Mouse (Mus musculus): ENCODE data around the gene Pde4d. TPM values are rescaled to one million over a fixed set of nuclear protein-coding genes. Genes with fewer than 3 reads are reported as not detected.

Pde4d gene
- polyA plus RNA-seq, 1 experiment from 2014 or later = 19.1 TPM

DNA sequence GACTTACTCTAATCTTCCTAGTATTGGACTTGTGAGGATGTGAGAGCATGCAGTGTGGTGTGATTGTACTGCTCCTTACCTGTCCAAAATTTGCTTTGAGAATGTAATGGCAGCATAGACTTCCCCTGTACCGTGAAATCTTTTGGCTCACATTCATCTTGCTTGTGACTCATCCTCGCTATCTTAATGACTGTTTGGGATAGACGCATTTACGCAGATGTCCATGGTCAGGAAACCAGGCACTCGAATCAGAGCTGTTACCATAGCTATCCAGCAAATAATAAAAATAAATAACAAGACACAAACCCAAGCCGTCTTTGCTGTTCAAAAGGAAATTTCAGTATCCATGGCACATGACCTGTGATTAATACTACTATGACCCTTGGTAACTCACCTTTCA lies 829.5 kb downstream of the Pde4d start:
- Histone ChIP-seq H3K36me3 (no peaks in the 10 kb centered on the region), H3K4me3 (replicated peaks) (no peak overlapping the region), H3K9ac (no peak overlapping the region), H3K4me2 (replicated peaks) (no peak overlapping the region), H3K27me3 (no peaks in the 10 kb centered on the region), H3K27ac (replicated peaks) (no peak overlapping the region), H3K9me3 (replicated peaks) (no peaks in the 10 kb centered on the region), H3K4me1 (peaks cover 8% of the 10 kb centered on the region)
- ATAC-seq (ENCODE audit: insufficient number of reproducible peaks, low FRiP score, low TSS enrichment, low read depth) = no peak
- 73% methylated on average over 6 of the region's 6 CpGs for WGBS

DNA sequence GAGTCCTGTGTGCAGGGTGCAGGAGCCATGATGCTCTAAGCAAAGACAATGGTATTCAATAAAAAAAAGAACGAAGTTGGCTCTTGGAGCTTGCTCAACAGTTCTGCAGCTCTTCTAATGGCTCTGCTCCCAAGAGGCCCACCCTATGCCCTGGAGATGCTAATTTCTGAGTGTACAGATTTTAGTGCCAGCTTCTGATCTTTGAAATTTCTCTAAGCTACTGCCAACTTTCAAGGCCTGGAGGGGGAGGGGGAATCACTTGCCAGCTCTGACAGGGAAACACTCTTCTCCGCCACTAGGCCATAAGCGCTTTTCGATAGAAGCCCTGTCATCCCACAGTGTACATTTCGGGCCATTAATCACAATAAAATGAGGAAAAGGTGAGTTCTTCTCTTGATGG lies 830.7 kb downstream of the Pde4d start:
- no peak overlapping the region for H3K27ac ChIP-seq (replicated peaks)
- no peak overlapping the region for H3K4me3 ChIP-seq (replicated peaks)
- no peaks in the 10 kb centered on the region for H3K27me3 ChIP-seq
- H3K4me1 ChIP-seq = peaks cover 8% of the 10 kb centered on the region
- ATAC-seq (ENCODE audit: insufficient number of reproducible peaks, low FRiP score, low TSS enrichment, low read depth) = no peak
- no peaks in the 10 kb centered on the region for H3K9me3 ChIP-seq (replicated peaks)
- H3K4me2 ChIP-seq (replicated peaks) = no peak overlapping the region
- WGBS = 84% methylated on average over 5 of the region's 5 CpGs
- H3K9ac ChIP-seq = no peak overlapping the region
- H3K36me3 ChIP-seq = no peaks in the 10 kb centered on the region

DNA sequence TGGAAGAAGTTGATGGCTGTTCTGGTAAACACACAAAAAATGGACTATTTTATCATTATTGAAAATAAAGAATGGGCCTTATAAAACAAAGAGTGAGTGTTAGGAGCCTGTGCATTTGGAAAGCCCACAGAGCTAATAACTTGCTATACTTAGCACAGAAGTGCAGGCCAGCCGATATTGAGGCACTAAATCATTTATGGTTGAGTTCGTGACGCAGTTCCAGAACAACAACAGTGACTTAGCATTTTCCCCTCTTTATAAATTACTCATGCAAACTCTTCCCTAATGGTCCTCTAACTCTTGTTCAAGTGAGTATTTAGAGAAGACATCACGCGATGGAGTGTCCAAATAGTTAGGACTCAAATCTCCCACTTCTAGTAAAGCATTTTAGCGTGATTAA lies 837.7 kb downstream of the Pde4d start:
- no peak for ATAC-seq (ENCODE audit: insufficient number of reproducible peaks, low FRiP score, low TSS enrichment, low read depth)
- Histone ChIP-seq H3K27me3 (no peaks in the 10 kb centered on the region), H3K9me3 (replicated peaks) (no peaks in the 10 kb centered on the region), H3K4me3 (replicated peaks) (no peak overlapping the region), H3K4me2 (replicated peaks) (no peak overlapping the region), H3K36me3 (no peaks in the 10 kb centered on the region), H3K4me1 (no peaks in the 10 kb centered on the region), H3K9ac (no peak overlapping the region), H3K27ac (replicated peaks) (no peak overlapping the region)
- WGBS = 94% methylated on average over 6 of the region's 6 CpGs

DNA sequence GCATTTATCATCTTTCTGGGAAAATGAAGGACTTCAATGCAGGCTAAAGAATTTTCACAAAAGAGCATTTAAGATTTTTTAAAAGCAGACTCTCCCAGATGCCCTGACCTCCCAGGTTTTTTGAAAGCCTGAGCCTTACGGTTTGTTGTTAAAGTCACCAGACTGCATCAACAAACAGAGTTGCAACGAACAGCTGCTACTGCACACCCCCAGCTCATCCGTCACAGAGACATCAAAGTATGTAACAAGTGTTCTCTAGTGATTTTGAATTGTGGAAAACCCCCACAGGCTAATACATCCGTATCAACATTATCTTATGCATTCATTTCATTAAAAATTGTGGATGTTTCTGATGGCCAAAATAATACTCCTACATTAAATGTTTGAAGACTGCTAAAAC lies 841.2 kb downstream of the Pde4d start:
- no peaks in the 10 kb centered on the region for H3K4me1 ChIP-seq
- H3K4me3 ChIP-seq (replicated peaks) = no peak overlapping the region
- no peak for ATAC-seq (ENCODE audit: insufficient number of reproducible peaks, low FRiP score, low TSS enrichment, low read depth)
- WGBS = 48% methylated on average over 4 of the region's 4 CpGs
- no peak overlapping the region for H3K27ac ChIP-seq (replicated peaks)
- H3K36me3 ChIP-seq = no peaks in the 10 kb centered on the region
- no peaks in the 10 kb centered on the region for H3K27me3 ChIP-seq
- H3K4me2 ChIP-seq (replicated peaks) = no peak overlapping the region
- H3K9me3 ChIP-seq (replicated peaks) = no peaks in the 10 kb centered on the region
- H3K9ac ChIP-seq = no peak overlapping the region

DNA sequence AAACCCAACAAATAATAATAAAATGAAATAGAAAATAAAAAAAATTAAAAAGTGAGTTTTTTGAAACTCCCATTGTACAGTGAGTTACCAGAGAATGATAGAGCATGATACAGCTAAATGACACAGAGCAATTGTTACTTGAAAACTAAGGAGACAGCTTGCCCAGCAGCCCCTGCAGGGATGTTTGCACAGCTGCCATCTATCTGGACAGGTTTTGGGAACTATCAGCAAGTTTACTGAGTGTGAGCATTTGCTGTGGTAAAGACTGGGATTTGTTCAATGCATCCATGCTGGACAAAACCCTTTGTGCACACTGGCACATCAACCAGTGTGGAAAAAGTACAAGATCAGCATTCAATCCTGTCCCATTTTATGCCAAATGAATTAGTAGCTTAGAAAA lies 843.3 kb downstream of the Pde4d start:
- no peaks in the 10 kb centered on the region for H3K36me3 ChIP-seq
- H3K27ac ChIP-seq (replicated peaks) = no peak overlapping the region
- H3K9ac ChIP-seq = no peak overlapping the region
- no peaks in the 10 kb centered on the region for H3K4me1 ChIP-seq
- H3K27me3 ChIP-seq = no peaks in the 10 kb centered on the region
- no peaks in the 10 kb centered on the region for H3K9me3 ChIP-seq (replicated peaks)
- no peak overlapping the region for H3K4me3 ChIP-seq (replicated peaks)
- H3K4me2 ChIP-seq (replicated peaks) = no peak overlapping the region
- no peak for ATAC-seq (ENCODE audit: insufficient number of reproducible peaks, low FRiP score, low TSS enrichment, low read depth)

DNA sequence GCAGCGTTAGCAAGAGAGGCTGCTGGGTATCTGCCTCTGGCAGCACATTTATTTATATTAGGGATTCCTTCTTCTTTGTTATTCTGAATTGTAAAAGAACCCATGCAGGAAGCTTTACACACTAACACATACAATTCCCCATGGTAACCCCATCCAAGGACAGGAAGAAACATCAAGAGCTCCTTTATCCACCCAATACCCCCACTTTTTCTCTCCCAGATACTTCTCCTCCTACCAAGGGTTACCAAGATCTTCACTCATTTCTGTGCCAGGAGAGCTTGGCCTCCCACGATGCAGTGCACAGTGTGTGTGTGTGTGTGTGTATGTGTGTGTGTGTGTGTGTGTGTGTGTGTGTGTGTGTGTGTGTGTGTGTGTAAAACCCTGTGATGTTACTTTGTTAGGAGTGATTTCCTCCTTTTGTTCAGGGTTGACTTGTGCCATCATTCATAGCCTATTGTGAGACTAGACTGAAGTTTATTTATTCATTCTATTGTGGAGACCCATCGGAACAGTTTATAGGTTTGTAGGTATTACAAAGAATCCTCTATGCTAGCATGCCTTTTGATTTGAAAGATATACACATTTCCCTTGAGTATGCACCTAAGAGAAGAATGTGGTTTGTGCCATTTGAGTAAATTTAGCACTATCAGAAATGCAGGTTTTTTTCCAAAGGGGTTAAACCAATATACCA lies 846.7 kb downstream of the Pde4d start:
- ATAC-seq (ENCODE audit: insufficient number of reproducible peaks, low FRiP score, low TSS enrichment, low read depth) = no peak
- 61% methylated on average over 3 of the region's 3 CpGs for WGBS

DNA sequence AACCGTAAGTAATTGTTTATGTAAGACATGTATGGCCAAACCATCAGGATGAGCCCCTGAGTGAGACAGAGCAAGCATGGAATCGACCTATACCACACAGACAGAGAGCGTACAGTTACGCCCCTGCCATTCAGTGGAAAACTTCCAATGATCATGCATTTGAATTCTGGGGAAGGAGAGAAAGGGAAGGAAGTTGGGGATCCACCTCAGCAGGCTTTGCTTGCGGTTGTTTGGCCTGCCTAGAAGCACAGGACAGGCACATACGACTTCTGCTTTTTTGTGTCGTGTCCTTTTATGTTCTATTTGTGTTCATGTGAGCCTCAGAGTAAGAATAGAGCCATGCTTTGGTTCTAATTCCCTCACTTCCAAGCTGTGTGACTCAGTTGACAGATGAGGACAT lies 849.1 kb downstream of the Pde4d start:
- no peak overlapping the region for H3K27ac ChIP-seq (replicated peaks)
- no peaks in the 10 kb centered on the region for H3K27me3 ChIP-seq
- no peak overlapping the region for H3K4me3 ChIP-seq (replicated peaks)
- 79% methylated on average over 7 of the region's 7 CpGs for WGBS
- no peaks in the 10 kb centered on the region for H3K36me3 ChIP-seq
- no peaks in the 10 kb centered on the region for H3K4me1 ChIP-seq
- no peak overlapping the region for H3K4me2 ChIP-seq (replicated peaks)
- ATAC-seq (ENCODE audit: insufficient number of reproducible peaks, low FRiP score, low TSS enrichment, low read depth) = no peak
- no peaks in the 10 kb centered on the region for H3K9me3 ChIP-seq (replicated peaks)
- no peak overlapping the region for H3K9ac ChIP-seq

More for the DNA sequence above, 846.7 kb downstream of the Pde4d start:
- Histone ChIP-seq H3K27me3 (no peaks in the 10 kb centered on the region), H3K36me3 (no peaks in the 10 kb centered on the region), H3K4me1 (no peaks in the 10 kb centered on the region), H3K4me3 (replicated peaks) (no peak overlapping the region), H3K27ac (replicated peaks) (no peak overlapping the region), H3K4me2 (replicated peaks) (no peak overlapping the region), H3K9ac (no peak overlapping the region), H3K9me3 (replicated peaks) (no peaks in the 10 kb centered on the region)

DNA sequence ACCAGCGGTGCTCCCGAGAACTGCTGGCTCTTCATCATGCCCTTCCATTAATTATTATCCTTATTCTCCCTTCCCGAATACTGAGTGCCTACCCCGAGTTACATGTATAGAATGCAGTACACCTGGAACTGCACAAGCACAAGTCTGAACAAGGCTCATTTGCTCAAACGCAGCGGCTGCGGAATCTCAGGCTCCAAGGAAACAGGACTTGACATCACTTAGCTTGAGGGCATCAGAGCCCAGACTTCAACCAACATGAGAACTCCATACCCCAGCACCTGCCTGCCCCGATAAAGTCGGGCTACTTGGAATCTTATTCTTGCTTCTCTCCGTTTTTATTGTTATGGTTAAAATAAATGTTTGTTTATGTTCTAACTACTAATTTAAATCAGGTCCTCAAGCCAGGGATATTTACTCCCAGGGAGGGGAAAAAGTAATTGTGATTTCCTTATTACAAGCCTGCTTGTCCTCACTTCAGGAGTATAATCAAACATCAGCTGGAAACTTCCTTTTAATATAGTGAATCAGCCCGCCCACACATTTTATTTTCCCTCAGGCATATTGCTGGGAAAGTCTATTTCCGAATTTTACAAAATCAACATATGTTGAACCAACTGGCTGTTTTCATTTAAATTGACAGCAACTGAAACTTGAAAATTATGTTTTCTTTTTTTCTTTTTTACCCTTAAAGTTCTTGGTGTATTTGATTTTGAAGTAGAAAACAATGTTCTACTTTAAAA lies 849.9 kb downstream of the Pde4d start:
- Histone ChIP-seq H3K27me3 (no peaks in the 10 kb centered on the region), H3K9me3 (replicated peaks) (no peaks in the 10 kb centered on the region), H3K4me1 (no peaks in the 10 kb centered on the region), H3K9ac (no peak overlapping the region), H3K4me2 (replicated peaks) (no peak overlapping the region), H3K4me3 (replicated peaks) (no peak overlapping the region), H3K36me3 (no peaks in the 10 kb centered on the region), H3K27ac (replicated peaks) (no peak overlapping the region)
- 52% methylated on average over 12 of the region's 12 CpGs for WGBS
- ATAC-seq (ENCODE audit: insufficient number of reproducible peaks, low FRiP score, low TSS enrichment, low read depth) = no peak

DNA sequence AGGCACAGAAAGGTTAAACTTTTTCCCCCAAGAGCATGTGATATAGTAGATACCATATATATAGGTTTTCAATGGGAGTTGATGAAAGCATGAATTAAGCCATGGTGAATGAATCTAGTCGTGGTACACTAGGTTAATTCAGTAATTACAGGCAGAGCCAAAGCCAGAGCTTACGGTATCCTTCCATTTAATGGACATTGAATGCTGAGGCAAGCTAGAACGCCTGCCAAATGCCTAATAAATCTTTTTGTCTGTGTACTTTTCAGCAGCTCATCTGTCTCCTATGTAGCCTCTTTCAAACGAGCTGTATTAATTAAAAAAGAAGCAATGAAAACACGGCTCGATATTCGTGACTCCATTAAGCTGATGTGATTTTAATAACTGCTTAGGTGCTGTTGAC lies 862.8 kb downstream of the Pde4d start:
- Histone ChIP-seq H3K27me3 (no peaks in the 10 kb centered on the region), H3K4me3 (replicated peaks) (no peak overlapping the region), H3K36me3 (no peaks in the 10 kb centered on the region), H3K27ac (replicated peaks) (no peak overlapping the region), H3K4me2 (replicated peaks) (no peak overlapping the region), H3K9ac (no peak overlapping the region), H3K4me1 (no peaks in the 10 kb centered on the region), H3K9me3 (replicated peaks) (no peaks in the 10 kb centered on the region)
- WGBS = 58% methylated on average over 7 of the region's 7 CpGs
- no peak for ATAC-seq (ENCODE audit: insufficient number of reproducible peaks, low FRiP score, low TSS enrichment, low read depth)

DNA sequence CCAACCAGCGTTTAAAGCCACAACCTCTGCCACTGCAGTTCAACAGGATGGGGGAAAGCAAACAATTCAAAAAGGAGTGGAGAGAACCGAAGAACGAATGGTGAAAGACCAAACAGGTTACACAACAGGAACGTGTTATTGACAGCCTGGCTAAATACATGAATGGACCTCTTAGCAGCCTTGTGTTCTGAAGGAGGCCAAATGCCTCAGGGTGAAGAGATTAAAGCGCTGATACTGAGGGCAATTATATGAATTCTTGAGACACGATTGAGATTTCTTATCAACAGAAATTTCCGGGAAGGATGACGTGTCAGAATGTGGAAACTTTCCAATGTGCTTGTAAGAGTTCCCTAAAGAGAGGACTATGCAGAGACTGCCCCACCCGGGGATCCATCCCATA lies 865.9 kb downstream of the Pde4d start:
- H3K27me3 ChIP-seq = no peaks in the 10 kb centered on the region
- H3K4me1 ChIP-seq = no peaks in the 10 kb centered on the region
- no peak overlapping the region for H3K9ac ChIP-seq
- H3K27ac ChIP-seq (replicated peaks) = no peak overlapping the region
- H3K4me3 ChIP-seq (replicated peaks) = no peak overlapping the region
- ATAC-seq (ENCODE audit: insufficient number of reproducible peaks, low FRiP score, low TSS enrichment, low read depth) = no peak
- no peaks in the 10 kb centered on the region for H3K9me3 ChIP-seq (replicated peaks)
- H3K4me2 ChIP-seq (replicated peaks) = no peak overlapping the region
- no peaks in the 10 kb centered on the region for H3K36me3 ChIP-seq
- WGBS = 56% methylated on average over 9 of the region's 9 CpGs

DNA sequence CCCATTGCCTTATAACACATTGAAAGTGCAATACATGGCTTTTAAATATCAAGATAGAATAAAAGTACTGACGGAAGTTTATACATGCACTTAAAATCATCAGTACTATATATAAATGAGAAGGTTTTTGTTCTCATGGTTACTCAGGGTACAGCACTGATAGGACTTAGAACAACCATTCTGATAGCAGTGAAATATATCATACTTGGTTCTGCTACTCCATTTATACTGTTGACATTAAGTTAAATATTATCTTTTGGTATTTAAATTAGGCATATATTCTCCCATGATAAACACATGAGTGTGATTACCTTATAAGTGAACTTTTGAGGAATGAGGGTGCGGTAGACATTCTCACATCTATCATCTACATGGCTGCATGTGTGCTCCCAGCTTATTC lies 867.9 kb downstream of the Pde4d start:
- no peak overlapping the region for H3K9ac ChIP-seq
- 92% methylated on average over 2 of the region's 2 CpGs for WGBS

More for the DNA sequence above, 867.9 kb downstream of the Pde4d start:
- Histone ChIP-seq H3K27ac (replicated peaks) (no peak overlapping the region), H3K4me3 (replicated peaks) (no peak overlapping the region), H3K27me3 (no peaks in the 10 kb centered on the region), H3K4me2 (replicated peaks) (no peak overlapping the region), H3K9me3 (replicated peaks) (no peaks in the 10 kb centered on the region), H3K4me1 (no peaks in the 10 kb centered on the region), H3K36me3 (no peaks in the 10 kb centered on the region)
- ATAC-seq (ENCODE audit: insufficient number of reproducible peaks, low FRiP score, low TSS enrichment, low read depth) = no peak

All from embryonic facial prominence, embryonic 15.5 days (tissue).